Mouse (Mus musculus): ENCODE data around the gene Uba2.
"Not testable (repeated sequence)": the region's sequence is repeated elsewhere in the genome, so short reads cannot be mapped to it uniquely, and the experiment has no call there.

- TF ChIP-seq CTCF (IDR thresholded peaks at IDR 0.05); POLR2A (IDR thresholded peaks at IDR 0.05; ENCODE audit: insufficient read depth, low read depth, low read length): not testable (repeated sequence)
Measured at GRCm38 (mm10) chr7:34120636-34121035, 48.8 kb downstream of the Uba2 start.
